Mouse (Mus musculus) limb, embryonic 14.5 days (tissue): ENCODE measurements at regions not wholly inside any gene's neighbourhood (a gene's known extent, or its start where the extent isn't known, plus 50 kb on each side); places are given as distances from the start of the nearest gene placed in this dataset.

Experiments used
- ATAC-seq: fragments of 200-750 bp; cut with Nextera tagmentation; 2 replicates; pipeline ENCODE4 v1.8.0; 2017; ENCODE audit warnings: low read depth, moderate number of reproducible peaks, moderate TSS enrichment; ENCODE audit not compliant: low FRiP score
- DNase-seq: peaks from one replicate; pipeline ENCODE4 v3.0.0-alpha.2; 2015; ENCODE audit warnings: low spot score
- H3K27ac ChIP-seq: fragments of 300-500 bp; sonication (generic); replicated peaks from 2 replicates; pipeline ENCODE4 v1.5.1; 2014; ENCODE audit warnings: low read depth, mild to moderate bottlenecking, low read length, moderate library complexity, mixed read lengths
- H3K27me3 ChIP-seq: fragments of 300-500 bp; sonication (generic); 2 replicates; pipeline ENCODE4 v1.6.1; 2014; ENCODE audit warnings: low read length, mixed read lengths; ENCODE audit not compliant: control insufficient read depth, insufficient read depth
- H3K36me3 ChIP-seq: fragments of 300-500 bp; sonication (generic); 2 replicates; pipeline ENCODE4 v1.6.1; 2014; ENCODE audit warnings: mild to moderate bottlenecking, low read length, moderate library complexity, mixed read lengths; ENCODE audit not compliant: control insufficient read depth, insufficient read depth
- H3K4me1 ChIP-seq: fragments of 300-500 bp; sonication (generic); 2 replicates; pipeline ENCODE4 v1.6.1; 2014; ENCODE audit warnings: antibody characterized with exemption, low read length, mixed read lengths; ENCODE audit not compliant: control insufficient read depth, insufficient read depth
- H3K4me2 ChIP-seq: fragments of 300-500 bp; sonication (generic); replicated peaks from 2 replicates; pipeline ENCODE4 v1.6.1; 2014; ENCODE audit warnings: low read depth, mild to moderate bottlenecking, low read length, moderate library complexity; ENCODE audit not compliant: severe bottlenecking
- H3K4me3 ChIP-seq: fragments of 300-500 bp; sonication (generic); replicated peaks from 2 replicates; pipeline ENCODE4 v1.5.1; 2014; ENCODE audit warnings: low read length
- H3K9ac ChIP-seq: fragments of 300-500 bp; sonication (generic); 2 replicates; pipeline ENCODE4 v1.6.1; 2014; ENCODE audit warnings: mild to moderate bottlenecking, low read depth, low read length, moderate library complexity; ENCODE audit not compliant: severe bottlenecking
- H3K9me3 ChIP-seq: fragments of 300-500 bp; sonication (generic); 2 replicates; pipeline ENCODE4 v1.6.1; 2016; ENCODE audit warnings: low read length; ENCODE audit not compliant: control insufficient read depth
- POLR2A ChIP-seq: fragments of 200-500 bp; IDR thresholded peaks from 2 replicates; pipeline ENCODE4 v1.8.0; 2012; ENCODE audit warnings: inconsistent platforms, mild to moderate bottlenecking, moderate library complexity, borderline replicate concordance; ENCODE audit not compliant: insufficient read depth, insufficient read length; ENCODE audit errors: extremely low read depth
- WGBS: fragments of 180-500 bp; shearing (Covaris S2); extraction: QIAGEN DNeasy Blood & Tissue Kit; methylation state at CpG from one replicate; pipeline ENCODE4 v1.1.7; 2014; 5-methylcytosine and 5-hydroxymethylcytosine counted together

GRCm38 (mm10) chr13:60078331-60079050, 98.7 kb downstream of the Gas1 start:
- no peak overlapping the region for H3K4me2 ChIP-seq
- H3K27me3 ChIP-seq = no peaks in the 10 kb centered on the region
- H3K4me1 ChIP-seq = peaks cover 23% of the 10 kb centered on the region
- DNase-seq = peak; percentile 66
- WGBS = 45% methylated on average over 8 of the region's 8 CpGs
- no peak overlapping the region for H3K9ac ChIP-seq
- no peak for TF ChIP-seq POLR2A
- no peaks in the 10 kb centered on the region for H3K36me3 ChIP-seq
- peak; percentile 42 for ATAC-seq
- no peaks in the 10 kb centered on the region for H3K9me3 ChIP-seq
- H3K4me3 ChIP-seq = no peak overlapping the region
- peak overlapping the region; percentile 59 for H3K27ac ChIP-seq

- ATAC-seq = no peak
- TF ChIP-seq POLR2A = no peak
- no peaks in the 10 kb centered on the region for H3K9me3 ChIP-seq
- no peaks in the 10 kb centered on the region for H3K36me3 ChIP-seq
- H3K27ac ChIP-seq = no peak overlapping the region; the same call in 1 of the 2 replicates
- 49% methylated on average over 6 of the region's 6 CpGs for WGBS
- no peak overlapping the region for H3K9ac ChIP-seq
- no peak for DNase-seq
- H3K27me3 ChIP-seq = no peaks in the 10 kb centered on the region
- H3K4me1 ChIP-seq = peaks cover 26% of the 10 kb centered on the region
- no peak overlapping the region for H3K4me2 ChIP-seq
- no peak overlapping the region for H3K4me3 ChIP-seq
Measured at GRCm38 (mm10) chr13:60076147-60076800, 100.9 kb downstream of the Gas1 start.

GRCm38 (mm10) chr13:60071595-60071994, 105.6 kb downstream of the Gas1 start:
- Histone ChIP-seq H3K27me3 (no peaks in the 10 kb centered on the region), H3K4me1 (peaks cover 42% of the 10 kb centered on the region)
- 22% methylated on average over 9 of the region's 9 CpGs for WGBS

GRCm38 (mm10) chr13:60069196-60069595, 108.0 kb downstream of the Gas1 start:
- TF ChIP-seq POLR2A = no peak
- H3K36me3 ChIP-seq = no peaks in the 10 kb centered on the region
- H3K4me1 ChIP-seq = peaks cover 43% of the 10 kb centered on the region
- no peak overlapping the region for H3K4me2 ChIP-seq
- H3K4me3 ChIP-seq = no peak overlapping the region
- no peaks in the 10 kb centered on the region for H3K27me3 ChIP-seq
- H3K9ac ChIP-seq = no peak overlapping the region
- peak; percentile 79 for DNase-seq
- no peaks in the 10 kb centered on the region for H3K9me3 ChIP-seq
- ATAC-seq = peak; percentile 75
- WGBS = 13% methylated on average over 9 of the region's 9 CpGs
- peak overlapping the region; percentile 8; the same call in 1 of the 2 replicates for H3K27ac ChIP-seq

More at GRCm38 (mm10) chr13:60071595-60071994, 105.6 kb downstream of the Gas1 start:
- DNase-seq = peak; percentile 58
- no peak for TF ChIP-seq POLR2A
- ATAC-seq = peak; percentile 24; the same call in 1 of the 2 replicates
- no peak overlapping the region for H3K4me2 ChIP-seq
- H3K9me3 ChIP-seq = no peaks in the 10 kb centered on the region
- no peak overlapping the region for H3K9ac ChIP-seq
- H3K4me3 ChIP-seq = no peak overlapping the region
- H3K36me3 ChIP-seq = no peaks in the 10 kb centered on the region
- H3K27ac ChIP-seq = peak overlapping the region; percentile 59

GRCm38 (mm10) chr13:60067325-60067724, 109.8 kb downstream of the Gas1 start:
- H3K9me3 ChIP-seq = no peaks in the 10 kb centered on the region
- ATAC-seq (no peak), DNase-seq (no peak)
- H3K9ac ChIP-seq = no peak overlapping the region
- H3K27ac ChIP-seq = no peak overlapping the region
- no peak overlapping the region for H3K4me3 ChIP-seq
- 91% methylated on average over 9 of the region's 9 CpGs for WGBS
- no peak for TF ChIP-seq POLR2A
- H3K4me2 ChIP-seq = no peak overlapping the region
- no peaks in the 10 kb centered on the region for H3K36me3 ChIP-seq
- no peaks in the 10 kb centered on the region for H3K27me3 ChIP-seq
- H3K4me1 ChIP-seq = peaks cover 36% of the 10 kb centered on the region
